Mouse (Mus musculus) adrenal gland (tissue): ENCODE measurements around the gene Grk6.

Experiments used
- microRNA-seq, 2 experiments: library from miRNA; unstranded; fragments of <30 nt; microRNA quantifications; one replicate each; pipeline ENCODE4; 2019

Gene Grk6

Small RNA genes lying within 50 kb of the gene (microRNA-seq; reads per million reads assigned to microRNA genes)
- gene Mir6943 (0.69 to 1.7 reads per million in 2 experiments), gene Mir6944 (3.2 to 3.7 reads per million in 2 experiments), gene Mir6945 (0.46 to 1.2 reads per million in 2 experiments)
